Mouse (Mus musculus): Measurements from ENCODE around the gene Stx1b.

The Stx1b gene

DNA sequence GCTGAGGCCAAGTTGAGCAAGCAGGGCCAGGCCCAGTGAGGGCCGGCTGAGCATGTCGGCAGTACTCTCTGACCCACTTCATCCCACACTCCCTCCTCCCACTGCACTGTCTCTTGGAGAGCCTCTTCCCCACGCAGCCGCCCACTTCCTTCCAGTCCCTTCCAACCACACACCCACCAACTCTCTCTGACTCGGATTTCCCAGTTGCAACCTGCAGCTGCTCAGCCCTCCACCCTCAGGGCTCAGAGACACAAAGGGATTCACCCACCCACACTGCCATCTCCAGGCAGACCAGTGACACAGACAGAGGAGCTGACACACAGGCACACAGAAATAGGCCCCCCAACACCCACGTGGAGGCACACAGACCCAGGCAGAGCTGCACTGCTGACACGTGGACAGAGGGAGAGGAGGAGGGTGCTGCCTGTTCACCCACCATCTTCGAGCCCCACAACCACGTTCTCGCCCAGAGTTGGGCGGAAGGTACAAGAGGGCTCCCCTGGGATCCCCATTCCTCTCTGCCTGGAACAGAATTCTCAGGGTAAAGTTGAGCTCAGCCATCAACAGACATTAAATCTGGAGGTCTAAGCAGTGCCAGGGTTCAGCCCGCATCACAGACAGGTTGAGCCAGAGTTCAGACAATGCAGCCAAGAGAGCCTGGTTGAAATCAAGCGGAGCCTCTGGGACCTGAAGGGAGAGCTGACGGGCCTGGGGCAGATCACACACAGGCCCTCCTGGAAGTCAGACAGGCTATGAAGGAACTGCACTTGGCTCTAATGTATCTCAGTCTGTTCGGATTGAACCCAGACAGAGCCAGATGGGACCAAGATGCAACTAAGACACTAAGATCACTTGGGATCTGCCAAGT, 8.2 kb downstream of the Stx1b start:
- DNase-seq: peak; percentile 61

GRCm38 (mm10) chr7:127815116-127815665, 9.2 kb downstream of the Stx1b start:
- no peak for DNase-seq

DNA sequence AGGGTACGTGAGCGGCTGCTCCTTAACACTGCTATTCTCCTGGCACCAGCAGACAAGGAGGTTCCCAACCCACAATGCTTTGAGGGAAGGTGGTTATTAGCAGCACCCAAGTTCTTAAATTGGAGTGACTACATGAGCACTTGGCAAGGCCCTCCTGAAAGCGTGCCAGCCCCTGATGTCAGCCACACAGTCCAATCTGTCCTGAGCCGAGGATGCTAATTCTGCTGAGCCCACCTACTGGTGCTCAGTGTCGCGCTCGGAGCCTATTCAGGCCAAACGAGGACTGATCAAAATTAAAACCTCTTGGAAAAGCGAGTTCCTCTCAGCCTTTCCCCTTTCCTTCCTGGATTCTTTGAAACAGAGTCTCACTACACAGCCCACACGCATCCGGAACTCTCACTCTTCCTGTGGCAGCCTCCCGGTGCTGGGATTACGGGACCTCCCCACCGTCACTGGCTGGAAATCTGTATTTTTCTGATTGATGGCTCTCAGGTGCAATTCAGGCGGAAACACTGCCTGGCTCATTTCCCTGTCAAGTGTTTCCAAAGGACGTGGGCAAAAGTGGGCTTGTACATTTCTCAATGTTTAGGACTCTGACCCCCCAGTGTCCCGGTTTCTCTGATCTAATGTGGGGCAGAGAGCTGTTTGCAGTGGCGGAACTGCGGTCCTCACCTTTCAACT, 10.0 kb downstream of the Stx1b start:
- DNase-seq: peak; percentile 74

GRCm38 (mm10) chr7:127813821-127814220, 10.5 kb downstream of the Stx1b start:
- no peak for DNase-seq

DNA sequence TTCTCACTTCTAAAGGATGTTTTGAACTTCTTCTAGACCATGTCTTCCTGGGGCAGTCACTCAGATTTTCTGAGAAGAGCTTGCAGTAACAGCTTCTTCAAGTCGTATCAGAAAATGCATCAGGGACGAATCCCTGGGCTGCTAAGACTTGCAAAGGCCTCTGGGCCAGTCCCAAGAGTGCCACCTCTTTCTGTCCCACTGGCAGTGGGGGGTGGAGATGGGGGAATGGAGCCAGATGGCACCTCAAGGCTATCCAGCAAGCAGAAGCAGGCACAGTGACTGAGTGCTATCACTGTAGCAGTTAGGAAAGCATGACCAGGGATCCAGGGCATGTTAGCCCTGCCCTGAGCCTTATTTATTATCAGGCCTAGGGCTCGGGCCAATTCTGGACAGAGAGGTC, 12.1 kb downstream of the Stx1b start:
- DNase-seq: no peak

DNA sequence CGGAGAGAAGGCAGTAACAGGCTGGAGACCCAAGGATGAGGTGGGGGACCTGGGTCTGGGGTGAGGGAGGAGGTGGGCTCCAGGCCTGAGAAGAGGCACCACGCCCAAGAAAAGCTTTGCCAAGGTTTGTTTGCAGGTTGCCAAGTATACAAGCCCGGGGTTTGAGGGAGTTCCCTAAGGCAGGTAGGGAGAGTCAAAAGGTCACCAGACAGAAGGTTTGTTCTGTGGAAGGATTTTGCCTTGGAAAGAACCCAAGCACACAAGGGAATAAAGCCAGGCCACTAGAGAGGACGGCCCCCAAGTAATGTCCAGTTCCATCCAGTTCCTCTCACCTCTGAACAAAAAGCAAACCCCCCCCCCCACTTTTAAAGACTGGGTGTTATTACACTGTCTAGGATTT, 13.1 kb downstream of the Stx1b start:
- DNase-seq: no peak

DNA sequence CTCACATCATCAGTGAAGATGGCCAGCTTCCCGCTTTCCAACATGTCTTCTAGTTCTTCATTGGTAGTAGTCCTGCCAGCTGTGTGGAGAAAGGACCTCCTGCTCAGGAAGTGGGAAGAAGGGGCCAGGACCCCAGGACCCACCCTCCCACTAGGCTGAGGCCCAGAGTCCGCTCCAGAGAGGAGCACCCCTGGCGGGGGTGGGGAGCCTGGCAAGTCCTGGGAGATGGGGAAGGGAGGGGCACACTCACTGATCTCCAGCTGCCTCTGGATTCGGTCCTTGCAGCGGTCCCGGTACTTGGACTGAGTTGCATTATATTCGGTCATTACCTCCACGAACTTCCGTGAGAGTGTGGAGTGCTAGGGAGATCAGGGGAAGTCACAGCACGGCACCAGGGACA, 13.7 kb downstream of the Stx1b start:
- no peak for DNase-seq

DNA sequence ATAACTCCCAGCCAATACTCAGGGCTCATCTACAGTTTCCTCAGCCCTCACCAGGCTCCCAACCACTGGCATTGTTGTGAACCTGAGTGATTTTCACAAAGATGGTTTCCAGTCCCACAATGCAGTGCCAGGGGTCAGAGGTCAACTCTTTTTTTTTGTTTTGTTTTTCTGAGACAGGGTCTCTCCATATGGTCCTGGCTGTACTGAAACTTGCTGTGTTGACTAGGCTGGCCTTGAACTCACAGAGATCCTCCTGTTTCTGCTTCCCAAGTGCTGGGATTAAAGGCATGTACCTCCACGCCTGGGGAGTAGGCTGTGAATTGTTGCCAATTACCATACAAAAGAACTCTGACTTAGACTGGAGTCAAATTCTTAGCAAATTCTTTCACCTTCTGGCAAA, 14.5 kb downstream of the Stx1b start:
- no peak for DNase-seq

DNA sequence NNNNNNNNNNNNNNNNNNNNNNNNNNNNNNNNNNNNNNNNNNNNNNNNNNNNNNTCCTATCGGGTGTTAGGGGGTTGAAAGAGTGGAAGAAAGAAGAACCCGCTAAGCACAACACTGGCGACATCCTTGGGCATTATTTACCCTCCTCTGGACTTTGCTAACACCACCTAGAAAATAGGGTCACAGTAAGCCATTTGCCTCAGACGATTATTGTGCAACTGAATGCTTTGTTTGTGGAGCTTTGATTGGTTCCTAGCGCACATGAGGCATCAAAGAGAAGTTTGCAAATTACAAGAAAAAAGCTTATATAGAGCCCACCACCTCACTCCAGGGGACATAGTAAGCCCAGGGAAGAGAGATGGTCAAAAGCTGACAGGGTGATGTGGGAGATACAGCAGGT, 15.5 kb downstream of the Stx1b start:
- DNase-seq: no peak

- no peak for DNase-seq
Measured at GRCm38 (mm10) chr7:127802313-127802712, 22.0 kb downstream of the Stx1b start.

- no peak for DNase-seq
Measured at GRCm38 (mm10) chr7:127801010-127801621, 23.2 kb downstream of the Stx1b start.

DNA sequence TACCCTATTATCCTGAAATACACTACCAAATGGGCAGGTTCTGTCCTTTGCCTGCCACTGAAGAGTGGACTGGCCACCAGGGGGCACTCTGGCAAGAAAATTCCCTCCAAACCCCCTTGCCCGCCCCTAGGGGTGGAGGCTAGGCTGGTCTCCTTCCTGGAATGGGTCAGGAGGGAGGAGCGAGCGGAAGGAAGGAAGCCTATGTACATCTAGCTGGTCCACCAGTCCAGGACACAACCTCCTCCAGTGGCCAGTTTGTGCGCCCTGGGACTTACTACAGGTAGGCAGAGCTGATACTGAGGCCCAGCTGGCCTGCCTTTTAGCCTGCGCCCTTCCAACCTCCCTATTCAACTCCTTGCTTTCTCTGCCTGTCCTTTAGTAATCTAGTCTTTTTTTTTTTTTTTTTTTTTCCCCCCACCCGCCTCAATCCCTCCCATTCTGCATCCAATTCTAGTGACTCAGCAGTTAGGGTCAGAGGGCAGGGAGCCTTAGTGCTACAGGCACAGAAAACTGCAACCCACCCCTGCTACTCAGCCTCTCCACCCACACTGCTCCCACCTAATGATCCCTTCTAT, 23.8 kb downstream of the Stx1b start, which contains the start of gene Hsd3b7:
Gene Hsd3b7 (plus strand): TSS at position 170 of the 575 bp plus-strand sequence.
- peak; percentile 89 for DNase-seq

GRCm38 (mm10) chr7:127799738-127800137, 24.6 kb downstream of the Stx1b start:
- DNase-seq: no peak

- DNase-seq: no peak
Measured at GRCm38 (mm10) chr7:127799211-127799610, 25.1 kb downstream of the Stx1b start.

GRCm38 (mm10) chr7:127798591-127798990, 25.8 kb downstream of the Stx1b start:
- no peak for DNase-seq

DNA sequence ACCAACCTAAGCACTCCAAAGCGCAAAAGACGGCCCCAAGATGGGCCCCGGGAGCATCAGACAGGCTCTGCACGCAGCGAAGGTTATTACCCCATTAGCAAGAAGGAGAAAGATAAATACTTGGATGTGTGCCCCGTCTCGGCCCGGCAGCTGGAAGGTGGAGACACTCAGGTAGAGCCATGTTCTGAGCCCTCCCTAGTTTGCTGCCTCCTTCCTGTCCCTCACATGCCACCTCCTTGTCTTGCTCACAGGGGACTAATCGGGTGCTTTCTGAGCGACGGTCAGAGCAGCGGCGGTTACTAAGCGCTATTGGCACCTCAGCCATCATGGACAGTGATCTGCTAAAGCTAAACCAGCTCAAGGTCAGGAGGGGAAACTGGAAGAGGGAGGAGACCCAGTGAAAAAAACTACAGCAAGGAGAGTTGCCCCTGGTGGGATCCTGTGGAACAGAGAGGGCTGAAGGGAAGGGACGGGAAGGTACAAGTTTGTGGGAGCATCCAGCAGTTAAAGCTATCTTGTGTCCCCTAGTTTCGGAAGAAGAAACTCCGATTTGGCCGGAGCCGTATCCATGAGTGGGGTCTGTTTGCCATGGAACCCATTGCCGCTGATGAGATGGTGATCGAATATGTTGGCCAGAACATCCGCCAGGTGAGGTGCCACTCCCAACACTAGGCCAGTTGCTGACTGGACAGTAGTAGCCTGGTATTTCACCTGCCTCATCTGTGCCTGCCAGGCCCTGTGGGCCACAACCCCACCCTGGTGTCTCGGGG, 27.1 kb downstream of the Stx1b start:
- no peak for DNase-seq

DNA sequence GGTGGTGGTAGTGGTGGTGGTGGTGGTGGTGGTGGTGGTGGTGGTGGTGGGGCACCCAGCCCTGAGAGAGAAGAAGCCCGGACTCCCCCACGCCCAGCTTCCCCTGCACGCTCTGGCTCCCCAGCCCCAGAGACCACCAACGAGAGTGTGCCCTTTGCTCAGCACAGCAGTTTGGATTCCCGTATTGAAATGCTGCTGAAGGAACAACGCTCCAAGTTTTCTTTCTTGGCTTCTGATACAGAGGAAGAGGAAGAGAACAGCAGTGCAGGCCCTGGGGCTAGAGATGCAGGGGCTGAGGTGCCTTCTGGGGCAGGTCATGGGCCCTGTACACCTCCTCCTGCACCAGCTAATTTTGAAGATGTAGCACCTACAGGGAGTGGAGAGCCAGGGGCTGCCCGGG, 39.0 kb downstream of the Stx1b start, which contains the start of gene Gm49388:
Gene Gm49388 (plus strand): TSS at position 301 of the 400 bp plus-strand sequence.
- no peak for DNase-seq

GRCm38 (mm10) chr7:127778350-127778749, 46.0 kb downstream of the Stx1b start:
- no peak for DNase-seq

DNA sequence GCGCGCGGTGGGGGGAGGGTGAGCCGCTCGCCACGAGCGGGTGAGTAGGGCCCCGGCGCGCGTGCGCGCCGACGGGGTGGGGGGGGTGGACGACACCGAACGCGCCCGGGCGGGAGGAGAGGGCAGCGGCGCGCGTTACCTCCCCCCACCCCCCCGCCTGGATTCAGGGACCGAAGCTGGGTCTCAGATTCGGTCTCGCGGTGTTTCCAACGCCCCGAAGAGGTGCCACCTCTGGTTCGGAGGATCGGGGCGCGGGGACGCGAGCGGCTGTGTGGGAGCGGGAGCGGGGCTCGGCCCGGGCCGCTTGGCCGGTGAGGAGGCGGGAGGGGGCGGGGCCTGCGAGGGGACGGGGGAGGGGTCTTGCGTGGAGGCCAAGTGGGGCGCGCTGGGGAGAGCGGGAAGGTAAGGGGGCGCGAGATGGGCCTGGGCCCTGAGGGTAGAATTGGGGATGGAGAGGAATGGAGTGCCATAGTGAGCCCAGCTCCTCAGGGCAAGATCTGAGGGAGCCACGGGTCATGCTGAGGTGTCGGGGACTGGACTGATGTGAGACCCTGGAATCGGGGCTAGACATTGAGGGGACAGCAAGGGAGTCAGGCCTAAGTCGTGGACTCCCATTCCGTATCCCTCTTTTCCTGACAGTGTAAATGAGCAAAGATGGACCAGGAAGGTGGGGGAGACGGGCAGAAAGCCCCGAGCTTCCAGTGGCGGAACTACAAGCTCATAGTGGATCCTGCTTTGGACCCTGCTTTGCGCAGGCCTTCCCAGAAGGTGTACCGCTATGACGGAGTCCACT, 46.7 kb downstream of the Stx1b start:
- DNase-seq: peak; percentile 60

DNA sequence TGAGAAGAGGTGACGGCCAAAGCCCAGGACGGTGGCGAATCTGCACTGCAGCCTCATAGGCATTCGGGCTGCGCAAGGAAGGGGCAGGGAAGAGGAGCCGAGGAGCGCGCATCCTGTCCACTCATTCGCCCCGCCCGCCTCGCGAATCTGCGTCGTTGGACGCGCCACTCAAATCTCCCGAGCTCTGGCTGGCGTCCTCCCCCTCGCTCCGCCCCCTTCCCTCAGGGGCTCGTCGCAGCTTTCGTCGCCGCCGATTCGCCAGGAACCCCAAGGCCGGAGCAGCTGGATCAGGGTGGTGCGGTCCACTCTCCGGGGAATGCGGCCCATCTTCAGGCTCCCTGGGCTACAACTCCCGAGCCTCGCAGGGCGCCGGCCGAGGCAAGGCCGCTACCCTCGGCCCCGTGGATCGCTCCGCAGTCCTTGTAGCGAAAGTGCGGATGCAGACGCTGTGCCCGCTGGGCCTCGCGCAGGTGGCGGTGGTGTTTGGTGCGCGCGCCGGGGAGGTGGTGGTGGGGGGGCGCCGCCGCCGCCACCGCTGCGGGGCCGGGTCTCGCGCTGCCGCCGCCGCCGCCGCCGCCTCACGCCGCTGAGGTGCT, 47.4 kb downstream of the Stx1b start:
- DNase-seq: peak; percentile 97

DNA sequence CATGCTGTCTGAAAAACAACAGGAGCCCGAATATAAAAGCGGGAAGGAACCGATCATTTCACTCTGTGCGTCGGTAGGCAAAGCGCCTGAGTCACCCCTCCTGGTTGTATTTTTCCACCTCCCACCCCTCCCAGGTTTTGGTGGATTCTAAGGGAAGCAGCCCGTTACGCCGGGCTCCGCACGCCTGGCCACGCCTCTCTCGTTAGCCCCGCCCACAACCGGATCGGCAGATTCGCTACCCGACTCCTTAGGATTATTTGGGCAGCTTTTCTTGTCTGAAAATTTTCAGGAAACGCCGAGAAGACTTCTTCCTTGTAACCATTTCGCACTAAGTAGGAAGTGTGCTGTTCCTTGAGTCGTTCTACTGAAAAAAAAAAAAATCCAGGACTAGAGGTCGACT, 47.9 kb downstream of the Stx1b start, which contains the start of gene Setd1a:
Gene Setd1a (plus strand): TSS at position 245 of the 400 bp plus-strand sequence.
- DNase-seq: peak; percentile 91

Measured in right cerebral cortex, postnatal 14 days (tissue).